Mouse (Mus musculus): ENCODE measurements around the gene Gigyf2.

Gene Gigyf2

DNA sequence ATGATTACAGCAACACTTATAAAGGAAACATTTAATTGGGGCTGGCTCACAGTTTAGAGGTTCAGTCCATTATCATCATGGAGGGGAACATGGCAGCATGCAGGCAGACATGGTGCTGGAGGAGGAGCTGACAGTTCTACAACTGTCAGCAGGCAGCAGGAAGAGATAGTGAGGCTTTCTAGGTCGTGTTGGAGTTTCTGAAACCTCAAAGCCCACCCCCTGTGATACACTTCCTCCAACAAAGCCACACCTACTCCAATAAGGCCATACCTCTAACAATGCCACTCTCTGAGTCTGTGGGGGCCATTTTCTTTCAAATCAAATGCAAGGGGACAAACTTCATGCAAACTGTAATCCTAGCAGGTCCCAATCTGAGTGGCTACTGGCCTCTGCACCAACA lies 5.7 kb upstream of the Gigyf2 start:
- no peak for DNase-seq

DNA sequence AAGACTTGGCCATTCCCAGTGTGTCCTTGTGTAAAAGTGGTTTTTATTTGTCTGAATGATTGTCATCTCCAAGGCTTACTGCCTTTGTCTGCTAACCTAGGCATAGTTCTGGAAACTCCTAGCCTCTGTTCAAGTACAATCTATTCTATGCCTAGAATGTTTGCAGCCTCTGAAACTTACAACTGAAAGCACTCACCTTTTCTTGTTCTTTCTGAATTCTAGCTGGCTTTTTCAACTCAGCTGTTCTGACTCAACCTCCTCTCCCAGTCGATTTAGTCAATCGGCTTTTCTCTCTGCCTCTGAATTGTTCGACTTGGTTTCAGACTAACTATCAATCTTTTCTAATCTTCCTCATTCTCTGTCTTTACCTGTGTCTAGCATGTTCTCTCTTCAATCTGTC lies 4.0 kb upstream of the Gigyf2 start:
- no peak for DNase-seq

DNA sequence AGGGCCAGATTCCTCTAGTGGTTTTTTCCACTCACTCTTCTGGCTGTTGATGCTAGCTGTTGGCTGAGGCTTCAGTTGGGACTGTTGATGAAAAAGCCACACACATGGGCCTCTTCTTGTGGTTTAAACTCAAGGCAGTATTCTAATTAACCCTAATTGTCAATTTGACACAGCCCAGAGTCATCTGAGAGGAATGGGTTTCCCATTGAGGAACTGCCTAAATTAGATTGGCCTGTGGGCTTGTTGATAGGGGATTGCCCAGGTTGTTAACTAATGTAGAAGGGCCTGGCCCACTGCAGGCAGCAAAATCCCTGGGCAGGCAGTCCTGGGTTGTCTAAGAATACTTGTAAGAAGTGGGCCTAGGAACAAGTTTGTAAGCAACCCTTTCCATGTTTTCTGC lies 2.1 kb upstream of the Gigyf2 start:
- DNase-seq, result no peak

DNA sequence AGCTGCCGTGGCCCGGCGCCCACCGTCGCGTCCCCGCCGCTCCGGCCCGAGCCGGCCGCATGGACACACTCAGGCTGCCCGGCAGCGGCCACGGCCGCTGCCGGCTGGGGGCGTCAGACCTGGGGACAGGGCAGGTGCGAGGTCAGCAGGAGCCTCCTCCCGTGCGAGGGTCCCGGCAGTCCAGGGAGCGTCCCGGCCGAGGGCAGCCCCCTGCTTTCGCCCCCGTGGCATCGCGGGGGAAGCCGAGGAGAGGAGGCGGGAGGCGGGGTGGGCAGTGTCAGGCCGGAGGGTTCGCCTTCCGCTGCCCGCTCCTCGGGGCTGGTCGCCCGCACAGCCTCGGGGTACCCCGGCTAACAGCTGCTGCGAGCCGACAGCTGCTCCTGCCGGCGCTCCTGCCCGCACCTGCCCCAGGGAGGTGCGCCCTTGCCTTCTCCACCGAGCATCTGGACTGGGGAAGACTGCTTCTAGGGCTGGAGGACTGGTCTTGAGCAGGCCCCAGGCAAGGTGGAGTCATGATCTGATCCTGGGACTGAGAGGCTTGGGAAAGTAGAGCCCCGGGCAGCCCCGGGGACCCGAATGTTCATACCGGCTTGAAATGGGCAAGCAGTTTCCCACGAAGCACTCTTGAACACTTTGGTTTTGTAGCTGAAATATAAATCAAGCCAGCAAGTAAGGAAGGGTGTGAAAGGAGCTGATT lies 515 bp downstream of the Gigyf2 start:
- no peak for DNase-seq

DNA sequence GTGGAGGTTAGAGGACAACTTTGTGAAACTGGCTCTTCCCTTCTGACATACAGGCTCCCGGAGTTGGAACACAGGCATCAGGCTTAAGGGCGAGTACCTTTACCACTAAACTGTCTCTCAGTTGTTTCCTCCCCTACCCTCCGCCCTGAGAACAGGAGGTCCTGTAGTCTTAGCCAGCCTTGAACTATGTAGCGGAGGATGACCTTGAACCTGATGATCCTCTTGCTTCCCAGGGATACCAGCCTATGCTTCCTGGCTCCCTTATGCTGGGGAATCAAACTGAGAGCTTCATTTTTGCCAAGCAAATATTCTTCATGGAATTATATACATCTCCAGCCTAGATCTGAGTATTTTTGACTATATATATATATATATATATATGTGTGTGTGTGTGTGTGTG lies 5.0 kb downstream of the Gigyf2 start:
- no peak for DNase-seq

DNA sequence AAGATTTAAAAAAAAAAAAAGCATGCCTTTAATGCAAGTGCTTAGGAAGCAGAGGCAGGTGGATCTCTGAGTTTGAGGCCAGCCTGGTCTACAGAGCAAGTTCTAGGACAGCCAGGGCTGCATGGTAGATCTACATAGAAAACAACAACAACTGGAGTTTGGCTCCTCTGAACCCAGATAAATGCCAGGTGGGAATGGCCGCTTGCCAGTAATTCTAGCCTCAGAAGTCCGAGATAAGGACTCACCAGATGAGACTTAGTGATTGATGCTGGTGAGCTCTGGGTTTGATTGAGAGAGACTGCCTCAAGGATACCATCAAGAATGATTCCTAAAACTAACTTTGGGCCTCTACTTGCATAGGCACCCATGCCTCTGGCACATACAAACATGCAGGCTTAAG lies 23.8 kb downstream of the Gigyf2 start:
- DNase-seq, result no peak

DNA sequence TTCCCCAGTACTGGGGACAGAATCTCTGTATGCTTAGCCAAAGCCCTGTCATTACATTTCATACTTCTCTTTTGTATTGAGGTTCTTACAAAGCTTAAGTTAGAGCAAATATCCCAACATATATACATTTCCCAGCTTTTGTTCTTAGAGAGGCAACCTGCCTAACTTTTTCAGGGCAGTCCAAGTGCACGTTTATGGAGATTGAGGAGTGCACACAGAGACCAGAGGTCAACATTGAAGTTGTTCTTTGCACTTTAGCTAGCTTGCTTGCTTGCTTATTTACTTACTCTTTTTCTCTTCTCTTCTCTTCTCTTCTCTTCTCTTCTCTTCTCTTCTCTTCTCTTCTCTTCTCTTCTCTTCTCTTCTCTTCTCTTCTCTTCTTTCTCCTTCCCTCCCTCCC lies 33.5 kb downstream of the Gigyf2 start:
- no peak for DNase-seq

DNA sequence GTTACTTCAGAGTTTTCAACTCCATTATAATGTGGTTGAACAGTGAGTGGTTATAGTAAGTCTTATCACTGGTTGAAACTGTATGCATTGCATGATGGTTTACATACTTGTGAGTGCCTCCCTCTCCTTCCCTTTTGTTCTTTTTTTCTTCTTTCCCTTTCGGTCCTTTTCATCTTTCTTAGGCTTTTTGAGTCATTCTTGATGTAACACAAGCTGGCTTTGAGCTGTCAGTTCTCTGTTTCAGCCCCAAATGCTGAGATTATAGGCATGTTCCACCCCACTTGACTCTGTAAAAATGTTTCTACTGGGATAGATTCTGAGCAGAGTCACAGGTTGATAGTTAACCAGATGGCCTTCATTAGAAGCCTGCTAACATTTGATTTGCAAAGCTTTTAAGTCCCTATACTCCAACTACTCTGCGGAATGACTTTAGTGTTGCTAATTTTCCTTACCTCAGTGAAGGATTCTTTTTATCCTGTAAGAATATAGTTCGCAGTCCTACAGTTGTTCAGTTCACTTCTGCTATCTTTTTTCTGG lies 51.3 kb downstream of the Gigyf2 start:
- DNase-seq, result no peak

DNA sequence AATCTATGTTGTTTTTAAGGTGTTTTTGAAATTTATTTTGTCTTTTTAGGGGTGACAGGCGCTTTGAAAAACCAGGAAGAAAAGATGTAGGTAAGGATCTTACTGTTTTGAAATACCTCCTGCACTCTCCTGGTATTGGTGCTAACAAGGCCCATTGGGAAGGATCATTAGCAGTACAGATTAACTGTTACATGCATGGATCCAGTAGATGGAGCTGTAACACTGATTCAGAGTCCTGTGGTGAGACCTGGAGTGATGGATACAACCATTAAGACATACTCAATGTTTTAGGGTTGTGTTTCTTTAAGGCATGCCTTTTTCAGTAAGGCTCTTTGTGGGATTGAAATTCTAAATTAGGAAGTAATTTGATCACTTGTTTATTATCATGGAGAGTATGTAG lies 53.1 kb downstream of the Gigyf2 start:
- no peak for DNase-seq

DNA sequence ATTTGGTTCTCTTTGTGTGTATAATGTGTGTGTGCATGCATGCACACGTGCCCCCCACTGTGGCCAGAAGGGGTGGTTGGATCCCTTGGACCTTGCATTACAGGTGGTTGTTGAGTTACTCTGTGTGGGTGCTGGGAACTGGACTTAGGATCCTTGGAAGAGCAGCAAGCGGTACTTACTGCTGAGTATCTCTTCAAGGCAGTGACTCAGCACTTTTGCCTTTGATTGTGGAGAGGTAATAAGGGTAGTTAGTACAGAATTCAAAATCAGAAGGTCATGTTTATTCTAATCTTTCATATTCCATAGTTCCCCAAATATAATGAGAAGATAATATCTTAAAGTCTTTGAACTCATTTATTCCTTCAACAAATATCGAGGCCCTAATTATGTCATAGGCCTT lies 54.4 kb downstream of the Gigyf2 start:
- no peak for DNase-seq

DNA sequence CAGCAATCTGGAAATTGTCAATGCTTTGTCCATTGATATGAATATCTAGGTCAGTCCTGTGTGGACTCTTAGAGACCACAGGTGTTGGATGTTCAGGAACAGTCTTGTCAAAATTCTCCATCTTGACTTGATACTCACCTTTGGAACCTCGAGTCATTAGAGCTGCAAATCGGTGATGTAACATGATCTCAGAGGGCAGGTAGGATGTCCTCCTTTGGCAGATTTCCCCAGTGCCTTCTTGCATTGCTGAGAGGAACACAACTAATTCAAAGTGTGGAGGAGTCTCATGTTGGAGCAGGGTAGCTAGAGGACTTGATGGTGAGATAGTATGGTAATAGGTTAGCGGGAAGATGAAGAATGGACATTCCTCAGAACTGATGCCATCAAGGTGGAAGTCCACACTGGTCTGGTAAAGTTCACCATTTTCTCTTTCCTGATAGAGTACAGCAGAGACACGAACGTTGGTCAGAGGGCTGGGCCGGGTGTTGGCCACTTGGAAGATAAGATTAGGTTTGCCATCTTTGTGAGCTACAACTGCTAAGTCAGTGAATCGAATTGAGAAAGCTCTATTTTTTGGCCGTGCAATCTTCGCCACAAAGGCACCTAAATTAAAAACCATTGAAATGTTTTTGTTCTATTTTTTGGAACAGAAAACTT lies 59.8 kb downstream of the Gigyf2 start:
- DNase-seq, result no peak

DNA sequence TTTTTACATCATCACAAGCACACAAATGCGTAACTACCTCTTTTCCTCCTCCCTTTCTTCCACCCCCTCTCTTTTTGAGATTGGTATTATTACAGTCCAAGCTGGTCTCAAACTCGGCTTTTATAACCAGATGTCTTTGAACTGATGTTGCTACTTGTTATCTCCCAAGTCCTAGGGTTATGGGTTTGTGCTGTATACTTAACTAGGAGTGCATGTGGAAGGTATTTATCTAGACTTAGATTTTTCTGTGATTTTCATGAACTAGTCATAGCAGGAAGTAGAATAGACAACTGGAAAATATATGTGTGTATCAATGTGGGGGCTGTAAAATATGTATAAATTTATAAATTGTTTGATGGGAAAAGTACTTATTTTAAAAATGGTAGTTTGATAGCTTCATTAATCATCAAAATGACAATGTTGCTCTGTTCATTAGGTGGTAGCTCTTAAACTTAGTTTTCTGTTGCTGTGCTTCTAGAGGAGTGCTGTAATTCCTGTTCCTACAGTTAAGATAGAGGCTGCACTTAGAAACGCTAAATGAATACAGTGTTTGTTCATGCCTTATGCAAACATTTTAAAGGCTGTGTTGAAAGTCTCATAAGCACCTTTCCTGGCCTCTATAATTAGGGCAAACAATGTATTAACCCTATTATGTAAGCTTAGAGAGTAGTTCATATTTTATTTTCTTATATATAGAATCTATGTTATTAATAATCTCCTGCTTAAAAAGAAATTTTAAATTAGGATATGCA lies 66.8 kb downstream of the Gigyf2 start:
- no peak for DNase-seq

DNA sequence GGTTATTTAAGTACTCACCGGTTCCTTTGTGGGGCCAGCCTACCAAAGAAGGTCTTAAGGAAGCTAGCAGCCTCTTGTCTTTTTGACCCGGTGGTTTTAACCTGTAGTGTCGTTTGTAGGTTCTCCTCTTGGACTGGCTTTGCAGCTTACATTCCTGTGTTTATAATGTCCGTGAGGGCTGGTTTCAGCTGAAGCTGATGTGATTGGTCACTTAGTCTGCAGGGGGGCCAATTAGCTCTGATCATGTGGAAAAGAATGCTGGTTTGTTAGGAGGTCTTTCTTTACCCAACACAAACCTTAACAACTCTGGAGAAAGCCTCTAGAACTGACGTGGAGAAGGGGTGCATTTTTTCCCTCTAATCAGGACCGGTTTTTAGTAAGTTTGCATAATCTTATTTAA lies 67.8 kb downstream of the Gigyf2 start, which contains the start of gene Kcnj13:
Kcnj13 (minus strand) TSS at position 136 of the 400 bp plus-strand sequence.
- DNase-seq, result no peak

DNA sequence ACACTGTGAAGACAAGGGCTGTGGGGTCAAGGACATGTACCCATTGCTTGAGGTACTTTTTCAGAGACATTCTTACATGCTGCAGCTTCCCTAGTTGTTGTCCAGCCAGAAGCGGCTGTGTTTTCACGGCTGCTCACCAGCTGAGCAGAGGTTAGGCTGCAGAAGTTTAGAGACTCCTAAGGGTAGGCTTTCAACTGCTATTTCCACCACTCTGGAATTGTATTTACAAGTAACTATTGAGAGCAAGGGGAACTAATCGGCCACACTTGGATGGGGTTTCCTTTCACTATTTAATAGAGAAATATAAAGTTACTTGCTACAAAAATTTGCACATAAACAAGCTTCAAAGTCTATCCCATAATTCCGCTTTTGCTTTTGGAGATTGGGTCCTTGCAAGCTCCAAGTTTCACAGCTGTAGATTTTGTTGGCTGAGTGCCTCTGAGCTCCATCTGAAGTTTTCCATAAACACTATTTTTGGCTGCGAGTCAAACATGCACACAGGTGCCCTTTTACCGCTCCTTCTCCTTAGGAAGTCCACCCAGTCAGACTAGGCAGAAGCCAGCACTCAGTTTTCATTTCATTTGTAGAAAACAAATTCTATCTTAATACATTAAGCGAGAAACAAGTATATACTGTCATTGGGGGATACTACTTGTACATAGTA lies 70.3 kb downstream of the Gigyf2 start:
- DNase-seq, result no peak

DNA sequence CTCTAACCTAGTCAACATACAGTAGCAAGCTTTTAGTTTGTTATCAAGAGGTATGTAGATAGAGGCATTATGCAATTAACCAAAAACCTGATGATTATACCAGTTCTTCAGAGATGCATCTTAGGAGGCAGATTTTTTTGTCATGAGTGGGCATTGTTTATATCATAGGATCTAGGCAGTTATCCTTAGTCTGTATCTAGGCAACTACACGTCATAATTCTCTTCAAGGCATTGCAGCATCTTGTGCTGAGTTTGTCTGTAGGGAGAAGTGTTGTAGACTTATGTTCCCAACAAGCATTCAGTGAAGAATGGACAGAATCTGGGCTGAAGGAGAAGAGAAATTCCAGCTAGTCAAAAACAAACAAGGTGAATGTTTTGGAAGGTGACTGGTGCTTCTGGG lies 77.9 kb downstream of the Gigyf2 start:
- DNase-seq, result no peak

DNA sequence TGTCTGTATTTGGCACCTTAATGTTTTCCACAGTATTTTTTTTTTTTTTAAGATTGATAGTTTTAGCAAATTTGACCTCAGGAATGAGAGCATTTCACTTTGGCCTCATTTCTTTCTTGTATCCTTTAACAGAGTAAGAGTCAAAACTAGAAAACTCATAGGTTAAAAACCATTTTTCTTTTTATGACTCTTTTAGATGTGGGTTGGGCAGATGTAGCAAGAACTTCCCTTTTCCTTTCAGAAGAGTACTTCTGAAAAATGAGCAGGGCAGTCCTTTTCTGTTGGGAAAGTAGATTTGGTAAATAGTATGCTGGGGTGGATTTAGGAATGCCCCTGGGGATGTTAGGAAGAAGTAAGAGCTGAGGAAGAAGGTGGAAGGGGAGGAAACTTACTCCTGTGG lies 79.2 kb downstream of the Gigyf2 start:
- no peak for DNase-seq

DNA sequence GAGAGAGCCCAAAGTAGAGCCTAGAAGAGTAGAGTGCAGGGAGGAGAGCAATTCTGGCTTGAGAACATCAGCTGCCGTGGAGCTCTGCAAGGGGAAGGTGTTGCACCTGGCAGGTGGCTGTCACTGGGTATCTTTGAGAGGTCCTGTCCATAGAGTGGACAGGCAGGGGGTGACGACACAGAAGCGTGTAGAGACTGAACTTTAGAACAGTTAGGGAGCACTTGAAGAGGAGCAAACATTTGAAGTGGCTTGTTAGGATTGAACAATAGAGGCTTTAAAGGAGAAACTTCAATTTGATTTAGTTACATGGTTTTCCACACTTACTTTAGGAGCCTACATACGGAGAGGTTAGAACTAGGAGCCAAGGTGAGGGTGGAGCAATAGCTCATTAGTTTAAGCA lies 82.6 kb downstream of the Gigyf2 start:
- no peak for DNase-seq

DNA sequence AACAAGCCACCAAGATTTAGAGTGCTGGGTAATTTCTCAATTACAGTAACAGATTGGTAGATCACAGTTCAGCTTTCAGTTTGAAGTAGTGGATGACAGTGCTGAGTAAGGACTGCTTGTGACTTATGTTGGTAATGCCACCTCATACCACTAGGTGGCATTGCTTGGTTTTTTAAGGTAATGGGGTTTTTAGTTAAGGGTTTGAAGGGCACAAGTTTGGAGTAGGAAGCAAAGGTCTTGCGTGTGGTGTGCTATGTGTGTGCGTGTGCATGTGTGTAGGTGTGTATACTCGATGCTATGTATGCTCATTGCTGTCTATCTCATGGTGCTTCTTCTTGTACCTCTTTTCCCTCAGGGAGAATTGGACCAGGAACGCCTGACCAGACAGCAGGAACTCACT lies 91.9 kb downstream of the Gigyf2 start:
- no peak for DNase-seq

DNA sequence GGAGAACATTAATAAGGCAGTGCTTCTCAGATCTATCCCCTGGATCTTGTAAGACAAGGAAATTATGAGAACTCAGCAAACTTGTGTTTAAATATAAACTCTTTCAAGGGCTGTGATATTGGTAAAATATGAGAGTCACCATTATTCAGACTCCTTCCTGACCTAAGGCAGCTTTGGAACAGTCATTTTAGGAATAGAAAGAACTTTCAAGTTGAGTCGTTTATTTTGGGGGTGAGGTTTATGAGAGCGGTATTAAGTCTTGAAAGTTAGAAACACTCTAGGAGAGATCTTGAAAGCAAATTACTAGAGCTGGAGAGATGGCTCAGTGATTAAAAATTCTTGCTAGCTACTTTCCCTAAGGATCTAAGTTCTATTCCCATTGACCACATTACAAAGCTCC lies 108.3 kb downstream of the Gigyf2 start:
- DNase-seq, result no peak

DNA sequence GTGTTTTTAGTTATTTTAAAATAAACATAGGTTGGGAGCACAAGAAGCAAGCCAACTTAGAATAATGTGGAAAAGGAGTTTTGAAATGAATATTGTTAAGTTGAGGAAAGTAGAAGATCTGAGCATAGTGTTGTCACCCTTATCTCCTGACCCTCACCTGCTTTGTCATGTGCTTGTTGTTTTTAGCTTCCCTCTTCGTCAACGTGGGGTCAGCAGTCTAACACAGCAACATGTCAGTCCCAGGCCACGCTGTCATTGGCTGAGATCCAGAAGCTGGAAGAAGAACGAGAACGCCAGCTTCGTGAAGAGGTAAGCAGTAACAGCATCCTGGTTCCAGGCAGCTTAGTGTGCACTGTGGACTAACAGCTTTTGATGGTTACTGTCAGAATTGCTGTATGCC lies 109.8 kb downstream of the Gigyf2 start:
- no peak for DNase-seq

DNA sequence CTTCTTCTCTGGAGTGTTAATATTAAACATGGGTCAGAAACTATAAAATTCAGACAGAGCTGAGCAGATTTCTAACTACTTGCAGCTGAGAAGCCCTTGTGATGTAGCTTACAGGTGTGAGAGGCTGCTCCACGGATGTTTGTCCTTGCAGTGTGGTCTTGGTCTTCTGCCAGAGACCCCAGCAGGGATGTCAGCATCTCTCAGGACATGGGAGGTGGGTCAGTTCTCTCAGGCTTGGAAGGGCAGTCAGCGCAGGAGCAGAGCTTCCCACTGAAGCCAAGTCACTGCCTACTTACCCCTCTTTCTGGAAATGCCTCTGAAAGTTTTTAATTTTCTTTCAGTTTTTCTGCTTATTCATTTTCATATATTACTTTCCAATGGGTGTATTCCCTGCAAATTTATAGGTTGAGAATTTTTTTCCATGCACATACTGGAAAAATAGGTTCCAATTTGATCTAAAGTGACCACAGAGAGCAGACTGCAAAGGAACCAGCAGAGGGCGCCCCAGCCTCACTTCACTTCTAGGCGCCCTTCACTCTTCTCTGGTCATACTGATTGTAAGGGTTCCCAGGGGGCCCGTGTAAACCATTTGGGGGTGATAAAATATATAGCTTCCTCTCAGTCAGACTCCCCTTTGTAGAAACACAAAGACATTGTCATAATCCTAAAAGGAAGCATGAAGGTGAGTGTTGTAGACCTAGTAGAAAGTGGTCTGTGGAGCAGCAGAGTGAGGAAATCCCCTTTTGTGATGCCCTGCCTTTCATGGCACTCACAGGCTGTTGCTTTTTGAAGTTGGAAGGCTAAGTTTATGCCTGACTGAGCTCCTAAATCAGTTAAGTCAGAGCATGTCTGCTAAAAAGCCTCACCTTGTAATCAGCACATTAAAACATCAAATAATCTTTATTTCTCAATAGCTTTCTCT lies 120.6 kb downstream of the Gigyf2 start:
- DNase-seq, result peak; percentile 42

DNA sequence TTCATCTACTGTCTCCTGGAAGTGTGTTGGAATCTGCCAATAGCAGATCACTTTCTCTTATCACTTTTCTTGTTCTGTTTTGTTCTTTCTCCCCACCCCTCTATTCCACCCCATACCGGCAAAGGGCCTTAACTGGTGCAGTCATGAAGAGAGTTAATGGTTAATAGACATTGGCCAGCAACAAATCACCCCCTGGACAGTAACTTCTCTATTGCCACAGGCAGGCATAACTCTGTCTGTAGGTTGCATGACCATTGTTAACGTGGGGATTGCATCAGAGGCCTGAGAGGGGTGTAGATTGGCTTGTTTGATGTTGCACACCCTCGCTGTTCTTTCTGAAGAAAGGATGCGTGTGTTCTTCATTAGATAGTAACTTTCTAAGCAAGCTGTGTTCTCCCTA lies 122.6 kb downstream of the Gigyf2 start:
- no peak for DNase-seq

All from cerebellum, adult 9-11 months (tissue).